Mouse (Mus musculus) testis, adult 2 months (tissue): Measurements from ENCODE around the gene Rpl38.

ENCODE experiments used
- CTCF ChIP-seq: fragments of 200-500 bp; IDR thresholded peaks from 2 replicates; pipeline ENCODE4 v1.5.1; 2012; ENCODE audit warnings: low read depth, mild to moderate bottlenecking, inconsistent platforms, low read length, moderate library complexity; ENCODE audit not compliant: control insufficient read depth, insufficient read depth, insufficient replicate concordance
- POLR2A ChIP-seq: fragments of 200-500 bp; IDR thresholded peaks from 2 replicates; pipeline ENCODE4 v1.6.1; 2012; ENCODE audit warnings: low read depth, mild to moderate bottlenecking, inconsistent platforms, low read length, moderate library complexity; ENCODE audit not compliant: control insufficient read depth

DNA sequence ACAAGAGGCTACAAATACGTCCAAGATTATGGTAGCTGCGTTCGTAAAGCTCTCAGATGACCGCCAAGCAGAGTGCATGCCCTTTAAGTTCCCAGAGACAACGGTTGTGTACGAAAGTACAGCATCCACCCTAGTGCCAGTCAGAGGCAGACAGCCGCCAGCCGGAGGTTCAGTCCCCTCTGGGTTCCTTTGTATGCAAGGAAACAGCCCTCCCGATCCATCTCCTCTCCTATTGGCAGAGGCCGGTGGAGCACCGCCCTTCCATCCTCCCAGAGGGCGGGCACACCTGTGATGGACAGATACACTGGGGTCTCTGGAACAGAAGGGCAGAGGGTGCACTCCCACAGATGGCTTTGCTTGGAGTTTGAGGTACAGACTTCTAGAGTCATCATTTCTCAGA is 26.1 kb upstream of the Rpl38 start:
- TF ChIP-seq POLR2A (no peak), CTCF (no peak)
